Mouse (Mus musculus): ENCODE measurements around the gene Rfx4. TPM values are rescaled to one million over a fixed set of nuclear protein-coding genes. Genes with fewer than 3 reads are reported as not detected.

The Rfx4 gene
- polyA plus RNA-seq, 1 experiment from 2014 or later: not detected

- Histone ChIP-seq H3K9me3 (replicated peaks) (no peaks in the 10 kb centered on the region), H3K36me3 (no peaks in the 10 kb centered on the region), H3K27me3 (no peaks in the 10 kb centered on the region), H3K4me2 (peak within 1 kb of the TSS; percentile 93), H3K27ac (peak within 1 kb of the TSS; percentile 88), H3K4me1 (replicated peaks) (peaks cover 31% of the 10 kb centered on the region), H3K9ac (peak within 1 kb of the TSS; percentile 91), H3K4me3 (replicated peaks) (peak within 1 kb of the TSS; percentile 90)
- peak; percentile 90 for DNase-seq
- ATAC-seq (ENCODE audit: low read depth): peak; percentile 95
- WGBS (ENCODE audit: insufficient replicate concordance): under 1% methylated on average over 51 of the region's 51 CpGs
These were observed 161.2 kb downstream of the Rfx4 start, which contains the start of gene Ric8b for GRCm38 (mm10) chr10:84916810-84917730. Ric8b (plus strand) TSS chr10:84917616.

GRCm38 (mm10) chr10:84917731-84918095 is 161.9 kb downstream of the Rfx4 start:
- Histone ChIP-seq H3K9me3 (replicated peaks) (no peaks in the 10 kb centered on the region), H3K4me2 (peak overlapping the region; percentile 93), H3K4me1 (replicated peaks) (peaks cover 31% of the 10 kb centered on the region), H3K36me3 (no peaks in the 10 kb centered on the region), H3K9ac (peak overlapping the region; percentile 91), H3K27me3 (no peaks in the 10 kb centered on the region), H3K27ac (peak overlapping the region; percentile 88), H3K4me3 (replicated peaks) (peak overlapping the region; percentile 90)
- no peak for DNase-seq
- under 1% methylated on average over 27 of the region's 27 CpGs for WGBS (ENCODE audit: insufficient replicate concordance)
- ATAC-seq (ENCODE audit: low read depth): peak; percentile 4; the same call in 1 of the 2 replicates

GRCm38 (mm10) chr10:84926336-84926735 is 170.5 kb downstream of the Rfx4 start:
- ATAC-seq (ENCODE audit: low read depth): no peak
- no peaks in the 10 kb centered on the region for H3K27me3 ChIP-seq

GRCm38 (mm10) chr10:84926885-84927284 is 171.0 kb downstream of the Rfx4 start:
- no peaks in the 10 kb centered on the region for H3K27me3 ChIP-seq
- H3K27ac ChIP-seq: no peak overlapping the region
- H3K4me1 ChIP-seq (replicated peaks): peaks cover 13% of the 10 kb centered on the region; the same call in 1 of the 2 replicates
- no peak for ATAC-seq (ENCODE audit: low read depth)
- H3K9ac ChIP-seq: no peak overlapping the region
- H3K4me3 ChIP-seq (replicated peaks): no peak overlapping the region
- no peaks in the 10 kb centered on the region for H3K9me3 ChIP-seq (replicated peaks)
- H3K4me2 ChIP-seq: no peak overlapping the region
- DNase-seq: no peak
- peaks cover 27% of the 10 kb centered on the region for H3K36me3 ChIP-seq
- 70% methylated on average over 4 of the region's 4 CpGs for WGBS (ENCODE audit: insufficient replicate concordance)

More at GRCm38 (mm10) chr10:84926336-84926735, 170.5 kb downstream of the Rfx4 start:
- Histone ChIP-seq H3K9ac (no peak overlapping the region), H3K4me3 (replicated peaks) (no peak overlapping the region), H3K9me3 (replicated peaks) (no peaks in the 10 kb centered on the region), H3K27ac (no peak overlapping the region), H3K4me2 (no peak overlapping the region), H3K4me1 (replicated peaks) (peaks cover 13% of the 10 kb centered on the region; the same call in 1 of the 2 replicates), H3K36me3 (peaks cover 27% of the 10 kb centered on the region)
- WGBS (ENCODE audit: insufficient replicate concordance): 78% methylated on average over 7 of the region's 7 CpGs
- DNase-seq: no peak

- WGBS (ENCODE audit: insufficient replicate concordance): 76% methylated on average over 4 of the region's 4 CpGs
- Histone ChIP-seq H3K36me3 (peaks cover 27% of the 10 kb centered on the region), H3K4me2 (no peak overlapping the region), H3K27ac (no peak overlapping the region), H3K9ac (no peak overlapping the region), H3K9me3 (replicated peaks) (no peaks in the 10 kb centered on the region), H3K4me3 (replicated peaks) (no peak overlapping the region), H3K4me1 (replicated peaks) (peaks cover 13% of the 10 kb centered on the region; the same call in 1 of the 2 replicates), H3K27me3 (no peaks in the 10 kb centered on the region)
- DNase-seq (no peak), ATAC-seq (ENCODE audit: low read depth) (no peak)
These were observed 172.6 kb downstream of the Rfx4 start for GRCm38 (mm10) chr10:84928465-84928864.

- H3K27ac ChIP-seq: no peak overlapping the region
These were observed 179.8 kb downstream of the Rfx4 start for GRCm38 (mm10) chr10:84935553-84936209.

GRCm38 (mm10) chr10:84936832-84937515 is 181.1 kb downstream of the Rfx4 start:
- no peak overlapping the region for H3K9ac ChIP-seq
- DNase-seq (no peak), ATAC-seq (ENCODE audit: low read depth) (no peak)
- H3K4me2 ChIP-seq: no peak overlapping the region
- H3K27me3 ChIP-seq: no peaks in the 10 kb centered on the region
- H3K27ac ChIP-seq: no peak overlapping the region
- no peak overlapping the region for H3K4me3 ChIP-seq (replicated peaks)
- H3K4me1 ChIP-seq (replicated peaks): no peaks in the 10 kb centered on the region
- H3K36me3 ChIP-seq: 0 out of 2 replicates have a peak, but pooled peaks cover 10% of the 10 kb centered on the region
- 64% methylated on average over 4 of the region's 4 CpGs for WGBS (ENCODE audit: insufficient replicate concordance)
- no peaks in the 10 kb centered on the region for H3K9me3 ChIP-seq (replicated peaks)

More at GRCm38 (mm10) chr10:84935553-84936209, 179.8 kb downstream of the Rfx4 start:
- 48% methylated on average over 7 of the region's 7 CpGs for WGBS (ENCODE audit: insufficient replicate concordance)
- Histone ChIP-seq H3K4me3 (replicated peaks) (no peak overlapping the region), H3K9ac (no peak overlapping the region), H3K4me2 (no peak overlapping the region), H3K36me3 (0 out of 2 replicates have a peak, but pooled peaks cover 10% of the 10 kb centered on the region), H3K9me3 (replicated peaks) (no peaks in the 10 kb centered on the region), H3K4me1 (replicated peaks) (no peaks in the 10 kb centered on the region), H3K27me3 (no peaks in the 10 kb centered on the region)
- DNase-seq (no peak), ATAC-seq (ENCODE audit: low read depth) (no peak)

GRCm38 (mm10) chr10:84938094-84938820 is 182.4 kb downstream of the Rfx4 start:
- ATAC-seq (ENCODE audit: low read depth): no peak
- H3K9me3 ChIP-seq (replicated peaks): no peaks in the 10 kb centered on the region
- H3K9ac ChIP-seq: no peak overlapping the region

GRCm38 (mm10) chr10:84938886-84939285 is 183.0 kb downstream of the Rfx4 start:
- Histone ChIP-seq H3K4me2 (no peak overlapping the region), H3K4me1 (replicated peaks) (no peaks in the 10 kb centered on the region), H3K27ac (no peak overlapping the region), H3K4me3 (replicated peaks) (no peak overlapping the region), H3K9ac (no peak overlapping the region), H3K36me3 (0 out of 2 replicates have a peak, but pooled peaks cover 10% of the 10 kb centered on the region), H3K9me3 (replicated peaks) (no peaks in the 10 kb centered on the region), H3K27me3 (no peaks in the 10 kb centered on the region)
- ATAC-seq (ENCODE audit: low read depth) (no peak), DNase-seq (no peak)
- WGBS (ENCODE audit: insufficient replicate concordance): 83% methylated on average over 5 of the region's 5 CpGs

More at GRCm38 (mm10) chr10:84938094-84938820, 182.4 kb downstream of the Rfx4 start:
- 0 out of 2 replicates have a peak, but pooled peaks cover 10% of the 10 kb centered on the region for H3K36me3 ChIP-seq
- H3K27me3 ChIP-seq: no peaks in the 10 kb centered on the region
- H3K27ac ChIP-seq: no peak overlapping the region
- no peak overlapping the region for H3K4me2 ChIP-seq
- H3K4me1 ChIP-seq (replicated peaks): no peaks in the 10 kb centered on the region
- WGBS (ENCODE audit: insufficient replicate concordance): 79% methylated on average over 14 of the region's 14 CpGs
- DNase-seq: no peak
- no peak overlapping the region for H3K4me3 ChIP-seq (replicated peaks)

GRCm38 (mm10) chr10:84940356-84940755 is 184.5 kb downstream of the Rfx4 start:
- ATAC-seq (ENCODE audit: low read depth) (no peak), DNase-seq (no peak)
- Histone ChIP-seq H3K4me1 (replicated peaks) (no peaks in the 10 kb centered on the region), H3K36me3 (0 out of 2 replicates have a peak, but pooled peaks cover 10% of the 10 kb centered on the region), H3K27me3 (no peaks in the 10 kb centered on the region), H3K9me3 (replicated peaks) (no peaks in the 10 kb centered on the region), H3K9ac (no peak overlapping the region), H3K4me2 (no peak overlapping the region), H3K27ac (no peak overlapping the region), H3K4me3 (replicated peaks) (no peak overlapping the region)
- WGBS (ENCODE audit: insufficient replicate concordance): 85% methylated on average over 1 of the region's 1 CpGs
